Mouse (Mus musculus): ENCODE measurements at regions not wholly inside any gene's neighbourhood (a gene's known extent, or its start where the extent isn't known, plus 50 kb on each side); places are given as distances from the start of the nearest gene placed in this dataset.

GRCm38 (mm10) chr6:140172716-140173115 lies 131.5 kb upstream of the Plcz1 start:
- Histone ChIP-seq H3K27me3 (ENCODE audit: insufficient read depth, low read length) (no peaks in the 10 kb centered on the region), H3K36me3 (ENCODE audit: insufficient read depth, low read length) (no peaks in the 10 kb centered on the region), H3K4me1 (replicated peaks; ENCODE audit: low read depth, low read length) (no peaks in the 10 kb centered on the region), H3K9me3 (ENCODE audit: low read length) (no peaks in the 10 kb centered on the region), H3K4me3 (replicated peaks; ENCODE audit: low read length) (no peak overlapping the region)
- no peak for TF ChIP-seq CTCF (conservative IDR thresholded peaks at IDR 0.05; ENCODE audit: low read length)
- TF ChIP-seq POU5F1 (IDR thresholded peaks at IDR 0.05; ENCODE audit: borderline replicate concordance, low read length), result no peak
- no peak for TF ChIP-seq NANOG (IDR thresholded peaks at IDR 0.05; ENCODE audit: borderline replicate concordance, low read length)

DNA sequence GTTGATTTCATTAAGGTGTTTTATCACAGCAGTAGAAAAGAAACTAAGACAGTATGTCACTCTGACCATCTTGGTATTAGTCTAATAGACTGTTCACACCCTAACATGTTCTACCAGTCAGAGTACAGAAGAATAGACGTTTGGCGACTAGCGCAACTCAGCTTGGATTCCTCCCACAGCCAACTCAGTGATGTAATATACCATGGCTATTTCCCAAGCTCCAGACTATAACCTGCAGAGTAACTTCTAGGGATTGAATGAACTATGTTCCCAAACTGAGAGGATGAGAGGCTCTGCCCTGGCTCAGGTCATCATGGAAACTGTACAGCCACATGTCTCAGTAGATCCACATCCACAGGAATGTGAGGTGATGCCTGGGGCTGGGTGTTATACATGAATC lies 128.6 kb upstream of the Plcz1 start:
- Histone ChIP-seq H3K4me1 (replicated peaks; ENCODE audit: low read depth, low read length) (no peaks in the 10 kb centered on the region), H3K36me3 (ENCODE audit: insufficient read depth, low read length) (no peaks in the 10 kb centered on the region), H3K27me3 (ENCODE audit: insufficient read depth, low read length) (no peaks in the 10 kb centered on the region), H3K9me3 (ENCODE audit: low read length) (peaks cover 13% of the 10 kb centered on the region), H3K4me3 (replicated peaks; ENCODE audit: low read length) (no peak overlapping the region)
- no peak for TF ChIP-seq POU5F1 (IDR thresholded peaks at IDR 0.05; ENCODE audit: borderline replicate concordance, low read length)
- TF ChIP-seq CTCF (conservative IDR thresholded peaks at IDR 0.05; ENCODE audit: low read length), result no peak
- no peak for TF ChIP-seq NANOG (IDR thresholded peaks at IDR 0.05; ENCODE audit: borderline replicate concordance, low read length)

DNA sequence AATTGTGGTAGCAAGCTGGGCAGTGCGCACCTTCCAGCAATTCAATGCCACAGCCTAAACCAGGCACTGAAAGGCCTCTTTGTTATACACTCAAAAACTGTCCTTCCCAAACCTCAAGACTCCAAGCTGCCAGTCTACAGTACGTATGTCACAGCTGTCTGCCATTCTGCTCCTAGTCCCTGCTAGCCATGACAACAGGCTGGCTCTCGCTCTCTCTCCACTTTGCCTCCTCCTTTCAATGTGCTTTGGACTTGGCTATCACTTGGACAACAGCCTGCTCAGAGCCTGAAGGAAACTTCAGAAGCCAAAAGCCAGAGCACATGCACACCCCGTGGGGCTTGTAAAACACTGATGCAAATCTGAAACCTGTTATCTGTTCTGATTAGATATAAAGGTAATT lies 125.9 kb upstream of the Plcz1 start:
- H3K9me3 ChIP-seq (ENCODE audit: low read length), result peaks cover 13% of the 10 kb centered on the region
- no peaks in the 10 kb centered on the region for H3K27me3 ChIP-seq (ENCODE audit: insufficient read depth, low read length)

DNA sequence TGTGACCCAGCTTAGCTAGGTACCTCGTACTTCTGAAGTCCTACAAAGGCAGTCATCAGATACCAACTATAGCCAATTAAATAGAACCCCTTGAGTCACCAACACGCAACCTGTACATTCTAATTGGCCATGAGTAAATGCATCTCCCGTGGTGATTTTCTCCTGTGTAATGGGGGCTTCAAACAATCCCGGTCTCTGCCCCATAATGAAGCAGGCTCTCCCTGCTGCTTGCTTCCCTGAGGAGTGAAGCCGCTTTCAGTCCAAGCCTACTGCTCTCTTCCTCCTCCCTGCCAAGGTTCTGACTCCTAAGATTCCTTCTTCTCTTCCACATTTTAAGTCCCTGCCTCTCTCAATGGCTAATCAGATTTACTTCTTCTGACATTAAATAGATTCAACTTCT lies 121.5 kb upstream of the Plcz1 start:
- Histone ChIP-seq H3K4me1 (replicated peaks; ENCODE audit: low read depth, low read length) (peaks cover 14% of the 10 kb centered on the region), H3K9me3 (ENCODE audit: low read length) (peaks cover 13% of the 10 kb centered on the region), H3K4me3 (replicated peaks; ENCODE audit: low read length) (no peak overlapping the region), H3K27me3 (ENCODE audit: insufficient read depth, low read length) (peaks cover 5% of the 10 kb centered on the region), H3K36me3 (ENCODE audit: insufficient read depth, low read length) (no peaks in the 10 kb centered on the region)
- TF ChIP-seq NANOG (IDR thresholded peaks at IDR 0.05; ENCODE audit: borderline replicate concordance, low read length) (no peak), CTCF (conservative IDR thresholded peaks at IDR 0.05; ENCODE audit: low read length) (no peak), POU5F1 (IDR thresholded peaks at IDR 0.05; ENCODE audit: borderline replicate concordance, low read length) (no peak)

More for the DNA sequence above, 125.9 kb upstream of the Plcz1 start:
- Histone ChIP-seq H3K4me1 (replicated peaks; ENCODE audit: low read depth, low read length) (peaks cover 9% of the 10 kb centered on the region; the same call in 1 of the 2 replicates), H3K36me3 (ENCODE audit: insufficient read depth, low read length) (no peaks in the 10 kb centered on the region), H3K4me3 (replicated peaks; ENCODE audit: low read length) (no peak overlapping the region)
- no peak for TF ChIP-seq NANOG (IDR thresholded peaks at IDR 0.05; ENCODE audit: borderline replicate concordance, low read length)
- TF ChIP-seq CTCF (conservative IDR thresholded peaks at IDR 0.05; ENCODE audit: low read length), result no peak
- TF ChIP-seq POU5F1 (IDR thresholded peaks at IDR 0.05; ENCODE audit: borderline replicate concordance, low read length), result no peak

GRCm38 (mm10) chr6:140161482-140161881 lies 120.2 kb upstream of the Plcz1 start:
- Histone ChIP-seq H3K36me3 (ENCODE audit: insufficient read depth, low read length) (no peaks in the 10 kb centered on the region), H3K9me3 (ENCODE audit: low read length) (peaks cover 10% of the 10 kb centered on the region), H3K4me1 (replicated peaks; ENCODE audit: low read depth, low read length) (peaks cover 14% of the 10 kb centered on the region), H3K4me3 (replicated peaks; ENCODE audit: low read length) (no peak overlapping the region), H3K27me3 (ENCODE audit: insufficient read depth, low read length) (peaks cover 5% of the 10 kb centered on the region)
- TF ChIP-seq POU5F1 (IDR thresholded peaks at IDR 0.05; ENCODE audit: borderline replicate concordance, low read length), result no peak
- no peak for TF ChIP-seq NANOG (IDR thresholded peaks at IDR 0.05; ENCODE audit: borderline replicate concordance, low read length)
- no peak for TF ChIP-seq CTCF (conservative IDR thresholded peaks at IDR 0.05; ENCODE audit: low read length)

DNA sequence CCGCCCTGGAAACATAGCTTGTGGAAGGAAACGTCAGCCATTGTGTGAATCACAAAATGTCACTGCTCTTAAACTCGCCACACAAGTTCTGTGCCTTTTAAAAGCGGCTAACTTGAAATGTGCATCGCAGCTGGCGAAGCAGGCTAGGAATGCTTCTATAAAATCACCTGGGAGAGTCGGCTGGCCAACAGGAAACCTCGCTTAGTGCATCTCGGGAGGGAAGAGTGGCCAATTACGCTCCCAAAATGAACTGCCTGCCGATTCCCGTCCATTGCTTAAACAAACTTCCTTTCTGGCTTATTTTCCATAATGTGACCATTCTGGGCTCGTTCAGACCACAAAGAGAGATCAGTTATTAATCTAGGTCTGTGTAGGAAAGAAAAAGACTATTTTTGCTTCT lies 119.7 kb upstream of the Plcz1 start:
- peaks cover 5% of the 10 kb centered on the region for H3K27me3 ChIP-seq (ENCODE audit: insufficient read depth, low read length)
- H3K4me1 ChIP-seq (replicated peaks; ENCODE audit: low read depth, low read length), result peaks cover 14% of the 10 kb centered on the region
- H3K4me3 ChIP-seq (replicated peaks; ENCODE audit: low read length), result no peak overlapping the region
- no peak for TF ChIP-seq NANOG (IDR thresholded peaks at IDR 0.05; ENCODE audit: borderline replicate concordance, low read length)
- no peaks in the 10 kb centered on the region for H3K36me3 ChIP-seq (ENCODE audit: insufficient read depth, low read length)
- peaks cover 4% of the 10 kb centered on the region; the same call in 1 of the 2 replicates for H3K9me3 ChIP-seq (ENCODE audit: low read length)

DNA sequence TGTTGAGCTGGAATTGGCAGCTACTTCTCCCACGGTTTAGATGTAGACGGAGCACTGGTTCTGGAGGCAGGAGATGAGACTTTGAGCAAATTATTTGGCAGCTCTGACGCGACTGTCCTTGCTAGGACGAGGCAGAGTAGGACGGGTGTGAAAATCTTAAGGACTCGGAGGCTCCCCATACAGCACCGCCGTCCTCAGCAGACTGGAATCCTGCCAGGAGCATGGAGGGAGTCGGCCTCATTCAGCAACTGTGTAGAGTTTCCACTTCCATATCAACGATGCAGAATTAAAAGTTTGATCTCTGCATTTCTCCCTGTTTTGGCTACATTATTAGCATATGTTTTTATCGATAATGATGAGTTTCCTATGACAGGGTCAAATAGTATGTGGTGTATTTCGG lies 117.7 kb upstream of the Plcz1 start:
- no peak for TF ChIP-seq POU5F1 (IDR thresholded peaks at IDR 0.05; ENCODE audit: borderline replicate concordance, low read length)
- TF ChIP-seq CTCF (conservative IDR thresholded peaks at IDR 0.05; ENCODE audit: low read length), result no peak
- no peak for TF ChIP-seq NANOG (IDR thresholded peaks at IDR 0.05; ENCODE audit: borderline replicate concordance, low read length)
- Histone ChIP-seq H3K27me3 (ENCODE audit: insufficient read depth, low read length) (peaks cover 5% of the 10 kb centered on the region), H3K36me3 (ENCODE audit: insufficient read depth, low read length) (no peaks in the 10 kb centered on the region), H3K4me3 (replicated peaks; ENCODE audit: low read length) (no peak overlapping the region), H3K4me1 (replicated peaks; ENCODE audit: low read depth, low read length) (peaks cover 14% of the 10 kb centered on the region), H3K9me3 (ENCODE audit: low read length) (no peaks in the 10 kb centered on the region; the same call in 1 of the 2 replicates)

DNA sequence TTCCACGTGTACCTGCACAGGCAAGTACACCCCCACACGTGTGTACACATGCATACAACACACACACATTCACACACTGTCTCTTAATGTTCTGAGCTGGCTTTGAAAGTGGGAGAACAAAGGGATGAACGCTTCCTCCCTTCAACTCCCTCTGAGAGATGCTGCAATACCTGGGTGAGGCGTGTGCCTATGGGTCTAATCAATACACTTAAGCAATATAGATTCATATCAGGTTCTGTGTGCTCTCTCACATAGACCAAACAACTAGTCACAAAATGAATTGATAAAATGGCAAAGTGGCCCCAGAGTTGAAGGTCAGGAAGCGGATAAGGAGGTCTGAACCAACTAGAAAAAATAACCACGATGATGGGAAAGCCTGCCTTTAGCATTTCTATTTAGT lies 116.1 kb upstream of the Plcz1 start:
- peaks cover 5% of the 10 kb centered on the region; the same call in 1 of the 2 replicates for H3K4me1 ChIP-seq (replicated peaks; ENCODE audit: low read depth, low read length)

More for the DNA sequence above, 116.1 kb upstream of the Plcz1 start:
- H3K9me3 ChIP-seq (ENCODE audit: low read length), result no peaks in the 10 kb centered on the region; the same call in 1 of the 2 replicates
- no peak overlapping the region for H3K4me3 ChIP-seq (replicated peaks; ENCODE audit: low read length)
- H3K27me3 ChIP-seq (ENCODE audit: insufficient read depth, low read length), result peaks cover 5% of the 10 kb centered on the region
- no peak for TF ChIP-seq POU5F1 (IDR thresholded peaks at IDR 0.05; ENCODE audit: borderline replicate concordance, low read length)
- TF ChIP-seq CTCF (conservative IDR thresholded peaks at IDR 0.05; ENCODE audit: low read length), result no peak
- no peak for TF ChIP-seq NANOG (IDR thresholded peaks at IDR 0.05; ENCODE audit: borderline replicate concordance, low read length)
- no peaks in the 10 kb centered on the region for H3K36me3 ChIP-seq (ENCODE audit: insufficient read depth, low read length)
